ENCODE assay signal across 15 mouse cellular contexts in genomic region chr3:122333493-122333892, GRCm38 (mm10). TPM values are rescaled to one million over a fixed set of nuclear protein-coding genes. Genes with fewer than 3 reads are reported as not detected.
DNase-seq lines count a peak whose midpoint lies in the region; ATAC-seq lines count a peak whose summit lies in the region.
"Had no signal": no experiment of that assay in that cellular context is flagged by ENCODE, and none has a peak within 500 bp of the region (broad histone marks: within the 10 kb centered on the region; RNA-seq: fewer than 3 reads in every experiment).

No protein-coding gene starts in this region.

- peaks cover 56% of the 10 kb centered on the region for H3K27me3 ChIP-seq in heart, embryonic 15.5 days
- H3K27me3 ChIP-seq in heart, embryonic 10.5 days (ENCODE audit: insufficient read depth, poor library complexity, severe bottlenecking): peaks cover 87% of the 10 kb centered on the region
- no peaks in the 10 kb centered on the region for H3K27me3 ChIP-seq in embryonic facial prominence, embryonic 15.5 days
- H3K27me3 ChIP-seq in liver, embryonic 12.5 days (replicated peaks): peaks cover 9% of the 10 kb centered on the region
- H3K27me3 ChIP-seq: forebrain, embryonic 13.5 days; midbrain, embryonic 13.5 days; neural tube, embryonic 12.5 days had no signal

- 0 out of 2 replicates have a peak overlapping the region, but pooled peaks have one; percentile 34 for H3K27ac ChIP-seq in heart, embryonic 15.5 days
- H3K27ac ChIP-seq in heart, embryonic 10.5 days: no peak overlapping the region
- peak overlapping the region; percentile 55; the same call in 1 of the 2 replicates for H3K27ac ChIP-seq in embryonic facial prominence, embryonic 15.5 days (replicated peaks)
- H3K27ac ChIP-seq in liver, embryonic 12.5 days: no peak overlapping the region
- H3K27ac ChIP-seq: forebrain, embryonic 13.5 days; midbrain, embryonic 13.5 days; neural tube, embryonic 12.5 days had no signal

- no peak for DNase-seq in heart, embryonic 10.5 days (ENCODE audit: low spot score)
- peak; percentile 81 for DNase-seq in 3T3-L1 (ENCODE audit: low read depth, low spot score)
- peak; percentile 41 for DNase-seq in Muller cell, postnatal 12 days (ENCODE audit: inconsistent ontology term)
- no peak for DNase-seq in lung, postnatal 4 days
- no peak for DNase-seq in ovary, postnatal 14 days (ENCODE audit: low spot score)
- DNase-seq: cerebellum, postnatal 25 days; gastrocnemius, postnatal 36 days; lung, embryonic 14.5 days; thymus, adult 2 months had no signal

- H3K4me2 ChIP-seq in heart, embryonic 15.5 days: no peak overlapping the region
- H3K4me2 ChIP-seq in embryonic facial prominence, embryonic 15.5 days (replicated peaks): no peak overlapping the region
- no peak overlapping the region for H3K4me2 ChIP-seq in liver, embryonic 12.5 days
- H3K4me2 ChIP-seq: forebrain, embryonic 13.5 days; lung, embryonic 14.5 days; midbrain, embryonic 13.5 days; neural tube, embryonic 12.5 days had no signal

- H3K9me3 ChIP-seq in heart, embryonic 15.5 days (replicated peaks): no peaks in the 10 kb centered on the region
- H3K9me3 ChIP-seq in heart, embryonic 10.5 days: no peaks in the 10 kb centered on the region
- no peaks in the 10 kb centered on the region for H3K9me3 ChIP-seq in embryonic facial prominence, embryonic 15.5 days (replicated peaks)
- no peaks in the 10 kb centered on the region for H3K9me3 ChIP-seq in liver, embryonic 12.5 days (replicated peaks)
- H3K9me3 ChIP-seq: forebrain, embryonic 13.5 days; midbrain, embryonic 13.5 days; neural tube, embryonic 12.5 days had no signal

- H3K9ac ChIP-seq in heart, embryonic 15.5 days: no peak overlapping the region
- no peak overlapping the region for H3K9ac ChIP-seq in embryonic facial prominence, embryonic 15.5 days
- no peak overlapping the region for H3K9ac ChIP-seq in liver, embryonic 12.5 days
- H3K9ac ChIP-seq: forebrain, embryonic 13.5 days; lung, embryonic 14.5 days; midbrain, embryonic 13.5 days; neural tube, embryonic 12.5 days had no signal

- no peak for ATAC-seq in heart, embryonic 15.5 days (replicated peaks; ENCODE audit: insufficient number of reproducible peaks, insufficient read depth, low FRiP score, low read depth)
- peak; percentile 13; the same call in 1 of the 2 replicates for ATAC-seq in embryonic facial prominence, embryonic 15.5 days (ENCODE audit: insufficient number of reproducible peaks, low FRiP score, low TSS enrichment, low read depth)
- no peak for ATAC-seq in liver, embryonic 12.5 days
- ATAC-seq: forebrain, embryonic 13.5 days; midbrain, embryonic 13.5 days had no signal

- H3K4me1 ChIP-seq in heart, embryonic 15.5 days (replicated peaks): peaks cover 10% of the 10 kb centered on the region
- H3K4me1 ChIP-seq in heart, embryonic 10.5 days: peaks cover 26% of the 10 kb centered on the region
- peaks cover 19% of the 10 kb centered on the region for H3K4me1 ChIP-seq in embryonic facial prominence, embryonic 15.5 days
- H3K4me1 ChIP-seq in liver, embryonic 12.5 days: peaks cover 9% of the 10 kb centered on the region; the same call in 1 of the 2 replicates

- H3K36me3 ChIP-seq in heart, embryonic 15.5 days: no peaks in the 10 kb centered on the region
- H3K36me3 ChIP-seq in heart, embryonic 10.5 days: no peaks in the 10 kb centered on the region
- H3K36me3 ChIP-seq in embryonic facial prominence, embryonic 15.5 days: no peaks in the 10 kb centered on the region
- H3K36me3 ChIP-seq in liver, embryonic 12.5 days: no peaks in the 10 kb centered on the region
- H3K36me3 ChIP-seq: midbrain, embryonic 13.5 days; neural tube, embryonic 12.5 days had no signal

- WGBS in heart, embryonic 15.5 days: 52% methylated on average over 4 of the region's 4 CpGs
- 30% methylated on average over 4 of the region's 4 CpGs for WGBS in heart, embryonic 10.5 days
- 38% methylated on average over 4 of the region's 4 CpGs for WGBS in embryonic facial prominence, embryonic 15.5 days
- 52% methylated on average over 4 of the region's 4 CpGs for WGBS in liver, embryonic 12.5 days (ENCODE audit: insufficient replicate concordance)

- H3K4me3 ChIP-seq in heart, embryonic 15.5 days: no peak overlapping the region
- no peak overlapping the region for H3K4me3 ChIP-seq in heart, embryonic 10.5 days
- H3K4me3 ChIP-seq in embryonic facial prominence, embryonic 15.5 days (replicated peaks): no peak overlapping the region
- no peak overlapping the region for H3K4me3 ChIP-seq in liver, embryonic 12.5 days
- H3K4me3 ChIP-seq: forebrain, embryonic 13.5 days; midbrain, embryonic 13.5 days; neural tube, embryonic 12.5 days had no signal

RNA-seq across cellular contexts. Expression of gene Bcar3, which starts 39.6 kb away (rescaled TPM):
- 3.9 and 5.7 TPM in 2 replicates for polyA plus RNA-seq in heart, embryonic 15.5 days (2015; fragmentation: Nextera tagmentation; extraction: Ambion mirVana)
- polyA plus RNA-seq in heart, embryonic 10.5 days (2016; fragmentation: Nextera tagmentation; extraction: Ambion mirVana): 7.8 and 17.0 TPM in 2 replicates
- 11.3 and 12.6 TPM in 2 replicates for polyA plus RNA-seq in embryonic facial prominence, embryonic 15.5 days (2015; fragmentation: Nextera tagmentation; extraction: Ambion mirVana)
- polyA plus RNA-seq in liver, embryonic 12.5 days (2016; fragmentation: Nextera tagmentation; extraction: Ambion mirVana): 5.5 and 6.8 TPM in 2 replicates

RNA-seq across cellular contexts. Expression of gene Dnttip2, which starts 59.3 kb away (rescaled TPM):
- polyA plus RNA-seq in heart, embryonic 15.5 days (2015; fragmentation: Nextera tagmentation; extraction: Ambion mirVana): 37.7 and 38.4 TPM in 2 replicates
- polyA plus RNA-seq in heart, embryonic 10.5 days (2016; fragmentation: Nextera tagmentation; extraction: Ambion mirVana): 53.1 and 77.4 TPM in 2 replicates
- polyA plus RNA-seq in embryonic facial prominence, embryonic 15.5 days (2015; fragmentation: Nextera tagmentation; extraction: Ambion mirVana): 63.8 and 65.0 TPM in 2 replicates
- 68.3 and 68.6 TPM in 2 replicates for polyA plus RNA-seq in liver, embryonic 12.5 days (2016; fragmentation: Nextera tagmentation; extraction: Ambion mirVana)

Comparison
In these comparisons a context has a peak if more than half of its experiments do, and no peak if none do; other contexts are left out.
1. H3K27ac ChIP-seq: peak in heart, embryonic 15.5 days (single experiment) and embryonic facial prominence, embryonic 15.5 days (single experiment); none in heart, embryonic 10.5 days (single experiment) and liver, embryonic 12.5 days (single experiment).
2. DNase-seq: peak in 3T3-L1 (single experiment) and Muller cell, postnatal 12 days (single experiment); none in heart, embryonic 10.5 days (single experiment), lung, postnatal 4 days (0 of 2) and ovary, postnatal 14 days (single experiment).